22 mouse cellular contexts compared by ENCODE assay signal in genomic region chr15:31253380-31253779, GRCm38 (mm10). TPM values are rescaled to one million over a fixed set of nuclear protein-coding genes. Genes with fewer than 3 reads are reported as not detected.
A peak's percentile ranks its signal among the peaks of the same experiment; 100 is the strongest.
DNase-seq lines count a peak whose midpoint lies in the region; ATAC-seq and TF ChIP-seq lines count a peak whose summit lies in the region.
"Had no signal": no experiment of that assay in that cellular context is flagged by ENCODE, and none has a peak within 500 bp of the region (broad histone marks: within the 10 kb centered on the region; RNA-seq: fewer than 3 reads in every experiment).

No protein-coding gene starts in this region.

- DNase-seq in CD4-positive, CD25-positive, alpha-beta regulatory T cell, adult 2 months (ENCODE audit: low read depth, low spot score): peak; percentile 10
- DNase-seq in limb, embryonic 10.5 days (ENCODE audit: low spot score): no peak
- peak; percentile 9 for DNase-seq in thymus, adult 2 months
- no peak for DNase-seq in thymus, postnatal 10 days (ENCODE audit: low spot score in 2 of 2)
- DNase-seq in thymus, postnatal 36 days: peak; percentile 8 to 23
- DNase-seq: cerebellum, adult 11-12 months; gastrocnemius, postnatal 10 days; kidney, postnatal 4 days; layer of hippocampus, adult 9-11 months; lung, postnatal 4 days; right cerebral cortex, adult 18-20 months; right cerebral cortex, postnatal 4 days had no signal

- TF ChIP-seq POLR2A in thymus, adult 2 months (IDR thresholded peaks at IDR 0.05; ENCODE audit: control insufficient read depth, extremely low read depth, insufficient read depth, low read length, poor library complexity): no peak

- TF ChIP-seq CTCF in thymus, adult 2 months (IDR thresholded peaks at IDR 0.05; ENCODE audit: borderline replicate concordance, control insufficient read depth, extremely low read depth, insufficient read depth, low read length, poor library complexity): no peak

- H3K27ac ChIP-seq in limb, embryonic 15.5 days: peak overlapping the region; percentile 19; the same call in 1 of the 2 replicates
- no peak overlapping the region for H3K27ac ChIP-seq in limb, embryonic 10.5 days
- H3K27ac ChIP-seq in thymus, adult 2 months (ENCODE audit: control insufficient read depth, insufficient read depth, low read length): no peak overlapping the region
- no peak overlapping the region for H3K27ac ChIP-seq in kidney, embryonic 14.5 days (ENCODE audit: low read depth, low read length)
- H3K27ac ChIP-seq: embryonic facial prominence, embryonic 13.5 days; forebrain, embryonic 12.5 days; hindbrain, embryonic 15.5 days; intestine, embryonic 15.5 days; midbrain, embryonic 12.5 days; neural tube, embryonic 12.5 days had no signal

- no peaks in the 10 kb centered on the region for H3K36me3 ChIP-seq in limb, embryonic 15.5 days
- H3K36me3 ChIP-seq in limb, embryonic 10.5 days: no peaks in the 10 kb centered on the region
- no peaks in the 10 kb centered on the region for H3K36me3 ChIP-seq in thymus, adult 2 months (ENCODE audit: control insufficient read depth, insufficient read depth, low read length)
- no peaks in the 10 kb centered on the region for H3K36me3 ChIP-seq in kidney, embryonic 14.5 days (ENCODE audit: control insufficient read depth, insufficient read depth, low read length)
- H3K36me3 ChIP-seq: forebrain, embryonic 12.5 days; hindbrain, embryonic 15.5 days; midbrain, embryonic 12.5 days; neural tube, embryonic 12.5 days had no signal

- no peaks in the 10 kb centered on the region for H3K9me3 ChIP-seq in limb, embryonic 15.5 days
- H3K9me3 ChIP-seq in limb, embryonic 10.5 days (replicated peaks): no peaks in the 10 kb centered on the region
- no peaks in the 10 kb centered on the region for H3K9me3 ChIP-seq in kidney, embryonic 14.5 days (ENCODE audit: control insufficient read depth, low read length)
- H3K9me3 ChIP-seq: embryonic facial prominence, embryonic 13.5 days; forebrain, embryonic 12.5 days; hindbrain, embryonic 15.5 days; intestine, embryonic 15.5 days; midbrain, embryonic 12.5 days; neural tube, embryonic 12.5 days had no signal

- no peaks in the 10 kb centered on the region for H3K27me3 ChIP-seq in limb, embryonic 15.5 days
- no peaks in the 10 kb centered on the region for H3K27me3 ChIP-seq in limb, embryonic 10.5 days (ENCODE audit: low read depth, poor library complexity, severe bottlenecking)
- H3K27me3 ChIP-seq in thymus, adult 2 months (ENCODE audit: control insufficient read depth, insufficient read depth, low read length): no peaks in the 10 kb centered on the region
- no peaks in the 10 kb centered on the region for H3K27me3 ChIP-seq in kidney, embryonic 14.5 days (ENCODE audit: control insufficient read depth, insufficient read depth, low read length)
- H3K27me3 ChIP-seq: embryonic facial prominence, embryonic 13.5 days; forebrain, embryonic 12.5 days; hindbrain, embryonic 15.5 days; intestine, embryonic 15.5 days; midbrain, embryonic 12.5 days; neural tube, embryonic 12.5 days had no signal

- no peak overlapping the region for H3K9ac ChIP-seq in limb, embryonic 15.5 days
- H3K9ac ChIP-seq in kidney, embryonic 14.5 days (ENCODE audit: low read depth, low read length): no peak overlapping the region
- H3K9ac ChIP-seq: embryonic facial prominence, embryonic 13.5 days; forebrain, embryonic 12.5 days; hindbrain, embryonic 15.5 days; intestine, embryonic 15.5 days; midbrain, embryonic 12.5 days; neural tube, embryonic 12.5 days had no signal

- no peak for ATAC-seq in CD4-positive, CD25-positive, alpha-beta regulatory T cell, adult 4 months
- ATAC-seq in limb, embryonic 15.5 days (ENCODE audit: insufficient number of reproducible peaks, low FRiP score, low TSS enrichment, low read depth): no peak
- no peak for ATAC-seq in kidney, embryonic 14.5 days (ENCODE audit: low FRiP score, low TSS enrichment)
- ATAC-seq: intestine, embryonic 15.5 days had no signal

- 69% methylated on average over 8 of the region's 8 CpGs for WGBS in limb, embryonic 15.5 days
- 73% methylated on average over 8 of the region's 8 CpGs for WGBS in limb, embryonic 10.5 days
- 58% methylated on average over 8 of the region's 8 CpGs for WGBS in thymus, adult 2 months
- WGBS in kidney, embryonic 14.5 days: 64% methylated on average over 8 of the region's 8 CpGs

- H3K4me1 ChIP-seq in limb, embryonic 15.5 days: peaks cover 30% of the 10 kb centered on the region
- peaks cover 28% of the 10 kb centered on the region for H3K4me1 ChIP-seq in limb, embryonic 10.5 days
- peaks cover 10% of the 10 kb centered on the region; the same call in 1 of the 2 replicates for H3K4me1 ChIP-seq in thymus, adult 2 months (replicated peaks; ENCODE audit: control insufficient read depth, insufficient read depth, low read length)
- peaks cover 14% of the 10 kb centered on the region for H3K4me1 ChIP-seq in kidney, embryonic 14.5 days (ENCODE audit: control insufficient read depth, insufficient read depth, low read length)
- H3K4me1 ChIP-seq: intestine, embryonic 15.5 days had no signal

- no peak overlapping the region for H3K4me2 ChIP-seq in limb, embryonic 15.5 days
- no peak overlapping the region for H3K4me2 ChIP-seq in kidney, embryonic 14.5 days (replicated peaks; ENCODE audit: low read depth, low read length)
- H3K4me2 ChIP-seq: embryonic facial prominence, embryonic 13.5 days; forebrain, embryonic 12.5 days; hindbrain, embryonic 15.5 days; intestine, embryonic 15.5 days; midbrain, embryonic 12.5 days; neural tube, embryonic 12.5 days had no signal

- H3K4me3 ChIP-seq in limb, embryonic 15.5 days: no peak overlapping the region
- no peak overlapping the region for H3K4me3 ChIP-seq in limb, embryonic 10.5 days
- no peak overlapping the region for H3K4me3 ChIP-seq in thymus, adult 2 months (ENCODE audit: control insufficient read depth, insufficient read depth, low read length)
- no peak overlapping the region for H3K4me3 ChIP-seq in kidney, embryonic 14.5 days (ENCODE audit: low read length)
- H3K4me3 ChIP-seq: embryonic facial prominence, embryonic 13.5 days; erythroblast, embryonic 14.5 days; forebrain, embryonic 12.5 days; hindbrain, embryonic 15.5 days; intestine, embryonic 15.5 days; midbrain, embryonic 12.5 days; neural tube, embryonic 12.5 days had no signal

RNA-seq across cellular contexts. Expression of gene Dap, which starts 29.3 kb away (rescaled TPM):
- 10 to 100 TPM; 61.6 to 81.6 TPM for polyA plus RNA-seq in CD4-positive, CD25-positive, alpha-beta regulatory T cell, adult 4 months (2017; shearing (Covaris generic))
- polyA plus RNA-seq in limb, embryonic 15.5 days (2015; fragmentation: Nextera tagmentation; extraction: Ambion mirVana): 112 and 125 TPM in 2 replicates
- 34.6 and 42.8 TPM in 2 replicates for polyA plus RNA-seq in limb, embryonic 10.5 days (2016; fragmentation: Nextera tagmentation; extraction: Ambion mirVana)
- 34.9 and 48.1 TPM in 2 replicates for polyA plus RNA-seq in thymus, adult 2 months (2012; rRNA removed)
- 87.1 and 96.9 TPM in 2 replicates for polyA plus RNA-seq in kidney, embryonic 14.5 days (2014; fragmentation: Nextera tagmentation; extraction: Ambion mirVana)

Comparison
In these comparisons a context has a peak if more than half of its experiments do, and no peak if none do; other contexts are left out.
1. DNase-seq: peak in CD4-positive, CD25-positive, alpha-beta regulatory T cell, adult 2 months (single experiment), thymus, adult 2 months (single experiment) and thymus, postnatal 36 days (2 of 2); none in limb, embryonic 10.5 days (single experiment) and thymus, postnatal 10 days (0 of 2).